Mouse (Mus musculus) adrenal gland, postnatal 14 days (tissue): ENCODE measurements at regions not wholly inside any gene's neighbourhood (a gene's known extent, or its start where the extent isn't known, plus 50 kb on each side); places are given as distances from the start of the nearest gene placed in this dataset.
"Not testable (repeated sequence)": the region's sequence is repeated elsewhere in the genome, so short reads cannot be mapped to it uniquely, and the experiment has no call there.

Experiments
- DNase-seq: peaks from one replicate; pipeline ENCODE4 v3.0.0; 2021; ENCODE audit warnings: mixed read lengths

GRCm38 (mm10) chr8:31518903-31519302 lies 1909.6 kb upstream of the 5930422O12Rik start:
- DNase-seq = no peak

GRCm38 (mm10) chr8:31520991-31521448 lies 1907.5 kb upstream of the 5930422O12Rik start:
- DNase-seq = no peak

DNA sequence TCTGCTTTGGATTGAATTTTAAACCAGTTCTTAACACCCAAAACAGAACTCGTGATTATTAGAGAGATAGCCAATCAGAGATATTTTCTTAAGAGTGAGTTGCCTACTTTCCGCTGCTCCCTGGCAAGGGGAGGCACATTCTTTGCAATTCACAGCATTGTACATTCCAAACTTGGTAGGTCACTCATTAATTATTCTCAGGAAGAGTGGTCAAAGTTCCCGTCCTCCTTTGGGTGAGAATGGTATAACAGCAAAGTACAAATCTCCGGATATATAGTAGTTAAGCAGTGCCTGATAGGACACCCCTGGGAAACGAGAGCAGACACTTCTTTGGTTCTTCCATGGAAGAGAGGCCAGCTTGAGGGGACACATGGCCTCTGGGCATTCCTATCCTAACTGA lies 1903.4 kb upstream of the 5930422O12Rik start:
- no peak for DNase-seq

- no peak for DNase-seq
These were observed 1889.3 kb upstream of the 5930422O12Rik start for GRCm38 (mm10) chr8:31539251-31539650.

DNA sequence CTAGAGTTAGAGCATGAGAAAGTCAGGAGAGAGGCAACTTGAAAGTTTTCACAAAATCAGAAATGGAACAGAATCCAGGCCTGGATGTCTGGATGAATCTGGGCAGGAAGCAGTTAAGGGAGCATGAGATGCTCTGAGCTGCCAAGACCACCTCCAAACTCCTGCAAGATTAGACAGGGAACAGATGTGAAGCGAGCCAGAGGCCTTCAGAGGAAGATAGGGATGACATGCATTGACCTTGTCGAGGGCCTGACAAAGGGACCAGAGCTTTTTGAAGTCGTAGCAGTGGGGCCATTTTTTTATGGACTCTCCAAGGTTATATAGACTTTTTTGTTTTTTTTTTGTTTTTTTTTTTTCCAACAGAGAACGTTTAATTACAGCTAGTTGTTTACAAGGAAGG lies 1886.9 kb upstream of the 5930422O12Rik start:
- DNase-seq = peak; percentile 51

DNA sequence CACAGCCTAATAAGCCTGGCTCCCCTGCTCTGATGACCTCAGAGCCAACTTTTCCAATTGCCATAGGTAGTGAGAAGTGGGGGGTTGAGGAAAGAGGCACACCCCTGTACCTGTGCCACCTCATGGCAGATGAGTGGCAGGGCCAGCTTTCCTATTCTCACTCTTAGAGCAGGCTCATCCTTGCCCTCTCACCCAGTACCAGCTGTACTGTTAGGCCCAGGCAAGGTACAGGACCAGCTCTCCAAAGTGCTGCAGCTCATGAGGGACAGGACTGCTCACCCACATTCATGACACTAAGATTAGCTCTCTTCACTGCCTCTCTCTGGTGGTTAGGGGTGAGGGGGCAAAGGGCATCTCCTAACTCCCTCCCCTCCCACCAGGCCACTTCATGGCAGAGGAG lies 1854.4 kb upstream of the 5930422O12Rik start:
- no peak for DNase-seq

- no peak for DNase-seq
These were observed 1852.4 kb upstream of the 5930422O12Rik start for GRCm38 (mm10) chr8:31576129-31576528.

GRCm38 (mm10) chr8:31584661-31585060 lies 1843.8 kb upstream of the 5930422O12Rik start:
- no peak for DNase-seq

GRCm38 (mm10) chr8:31599536-31599935 lies 1829.0 kb upstream of the 5930422O12Rik start:
- DNase-seq = peak; percentile 25

DNA sequence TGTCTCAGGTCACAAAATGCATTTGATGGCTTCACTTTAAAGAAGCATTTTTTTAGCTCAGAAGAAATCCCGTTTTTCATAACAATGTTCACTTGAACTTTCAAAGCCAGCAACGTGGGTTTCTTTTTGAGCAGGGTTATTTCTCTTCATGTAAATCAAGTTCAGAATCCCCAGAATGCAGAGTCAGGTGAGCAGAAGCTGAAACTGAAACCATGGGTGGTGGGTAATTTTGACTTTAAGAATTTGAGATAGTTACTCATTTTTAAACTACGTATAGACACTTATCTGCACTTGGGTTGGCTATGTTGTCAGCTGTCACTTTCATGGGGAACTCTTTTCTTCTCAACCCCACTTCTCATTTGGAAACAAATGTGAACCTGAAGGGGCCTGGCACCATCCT lies 1827.5 kb upstream of the 5930422O12Rik start:
- DNase-seq = no peak

DNA sequence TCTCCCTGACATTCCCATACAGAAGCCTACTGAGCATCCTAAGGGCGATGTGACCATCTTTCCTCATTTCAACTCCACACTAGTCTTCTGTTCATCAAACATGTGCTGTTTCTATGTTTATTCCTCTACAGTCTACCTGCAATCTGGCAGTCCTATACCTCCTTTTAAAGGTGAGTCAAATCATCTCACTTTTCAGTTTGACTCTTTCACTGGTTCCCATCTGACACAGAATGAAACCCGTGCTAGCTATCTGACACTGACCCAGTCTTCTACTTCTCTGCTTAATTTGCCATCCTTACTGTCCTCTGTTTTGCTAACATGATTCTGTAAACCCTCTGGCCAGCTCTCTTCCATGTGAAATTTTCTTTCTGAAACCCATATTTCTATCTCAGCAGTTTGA lies 1812.0 kb upstream of the 5930422O12Rik start:
- no peak for DNase-seq

DNA sequence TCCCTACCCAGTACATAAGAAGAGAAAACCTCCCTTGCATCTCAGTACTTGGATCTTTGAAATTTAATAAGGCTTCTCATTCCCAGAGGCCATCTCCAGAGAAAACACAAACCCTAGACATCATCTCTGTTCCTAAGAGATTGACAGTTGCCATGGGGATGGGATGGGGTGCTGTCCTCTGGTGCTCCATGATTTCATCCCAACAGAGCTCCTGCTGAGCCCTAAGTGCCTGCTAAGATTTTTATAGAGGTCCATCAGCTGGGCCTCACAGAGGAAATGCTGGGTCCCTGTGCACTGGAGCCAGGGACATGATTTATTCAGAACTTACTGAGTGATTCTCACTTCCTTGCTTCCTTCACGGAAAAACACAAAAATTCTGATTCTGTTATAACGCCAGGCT lies 1800.8 kb upstream of the 5930422O12Rik start:
- no peak for DNase-seq

DNA sequence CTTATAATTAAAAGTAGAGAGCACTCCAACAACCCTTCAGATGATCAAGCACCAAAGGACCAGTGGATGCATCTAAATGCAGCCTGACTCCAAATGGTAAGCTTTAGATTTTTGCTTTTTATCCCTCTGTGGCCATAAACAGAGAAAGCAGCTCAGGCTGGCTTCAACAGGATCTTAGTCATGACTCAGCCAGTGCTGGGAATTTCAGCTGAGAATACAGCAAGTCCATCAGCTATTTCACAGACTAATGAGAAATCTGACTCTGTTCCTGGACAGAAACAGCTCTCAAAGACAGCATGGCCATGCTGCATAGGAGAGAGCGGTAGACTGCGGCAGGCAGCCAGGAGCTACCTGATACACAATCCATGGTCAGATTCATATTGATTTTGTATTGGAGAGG lies 1800.4 kb upstream of the 5930422O12Rik start:
- DNase-seq = no peak

- no peak for DNase-seq
These were observed 1790.1 kb upstream of the 5930422O12Rik start for GRCm38 (mm10) chr8:31638417-31638816.

- DNase-seq = no peak
These were observed 1764.8 kb upstream of the 5930422O12Rik start for GRCm38 (mm10) chr8:31663717-31664116.

DNA sequence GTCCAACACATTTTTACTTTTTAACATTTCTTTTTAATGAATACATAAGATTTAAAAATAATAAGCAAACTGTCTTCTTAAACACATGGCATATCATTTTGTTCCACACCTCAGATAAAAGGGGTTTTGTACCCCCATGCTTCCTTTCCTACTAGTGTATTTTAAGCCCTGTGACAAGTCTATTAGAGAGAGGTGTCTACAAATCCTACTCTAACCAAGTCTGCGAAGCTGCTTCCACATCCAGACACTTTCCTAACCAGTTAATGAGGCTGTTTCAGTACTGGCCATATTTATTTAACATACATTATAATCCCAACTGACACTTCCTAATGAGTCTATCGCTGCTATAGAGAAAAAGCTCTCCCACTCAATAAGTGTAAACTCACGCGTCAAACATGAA lies 1763.0 kb upstream of the 5930422O12Rik start:
- DNase-seq = no peak

DNA sequence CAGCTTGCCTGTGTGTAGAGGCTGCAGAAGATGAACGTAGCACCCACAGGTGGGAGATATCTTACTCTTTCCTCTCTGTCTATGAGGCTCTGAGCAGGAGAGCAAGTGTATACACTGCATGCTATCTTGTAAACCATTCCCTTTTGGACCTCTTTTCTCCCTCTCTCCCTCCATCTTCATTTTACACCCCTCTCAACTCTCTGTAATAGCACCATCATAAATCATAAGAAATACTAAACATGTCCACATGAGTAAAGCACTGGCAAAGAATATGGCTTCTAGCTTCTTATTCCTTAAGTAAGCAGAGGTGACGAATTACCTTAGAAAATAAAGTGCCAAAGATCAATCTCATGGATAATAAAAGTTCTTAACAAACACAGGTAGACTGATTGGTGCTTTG lies 1724.3 kb upstream of the 5930422O12Rik start:
- no peak for DNase-seq

DNA sequence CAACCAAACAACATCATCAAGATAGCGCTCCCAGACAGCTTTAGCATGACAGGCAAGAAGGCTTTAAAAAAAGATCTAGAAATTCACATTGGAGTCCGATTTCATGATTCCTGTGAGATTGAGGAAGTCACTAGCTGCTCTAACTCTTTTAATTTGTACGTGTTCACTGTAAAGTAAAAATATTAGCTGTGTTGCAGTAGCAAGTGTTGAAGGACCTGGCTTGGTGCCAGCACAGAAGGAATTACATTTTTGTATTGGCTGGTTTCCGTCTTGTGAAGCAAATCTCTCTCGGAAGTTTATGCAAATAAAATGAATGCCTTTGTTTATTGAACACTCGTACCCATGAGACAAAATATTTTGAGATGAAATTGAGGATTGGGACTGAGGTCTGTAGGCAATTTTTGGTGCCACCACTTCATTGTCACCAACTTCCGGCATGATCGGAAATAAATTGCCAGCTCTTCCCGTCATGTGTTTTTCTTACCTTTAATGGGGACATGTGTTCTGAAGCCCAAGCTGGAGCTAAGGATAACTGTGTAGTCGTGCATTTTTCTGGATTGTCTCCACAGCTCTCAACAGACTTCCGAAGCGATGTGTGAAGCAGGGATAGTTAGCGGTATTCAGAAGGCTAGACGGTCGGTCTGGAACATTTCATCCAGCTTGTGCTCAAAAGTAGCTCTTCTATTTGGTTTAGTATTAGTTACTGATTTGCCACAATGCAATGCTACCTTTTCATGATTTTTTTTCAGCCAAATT lies 1715.0 kb upstream of the 5930422O12Rik start:
- no peak for DNase-seq

- no peak for DNase-seq
These were observed 1714.4 kb upstream of the 5930422O12Rik start for GRCm38 (mm10) chr8:31714077-31714458.

DNA sequence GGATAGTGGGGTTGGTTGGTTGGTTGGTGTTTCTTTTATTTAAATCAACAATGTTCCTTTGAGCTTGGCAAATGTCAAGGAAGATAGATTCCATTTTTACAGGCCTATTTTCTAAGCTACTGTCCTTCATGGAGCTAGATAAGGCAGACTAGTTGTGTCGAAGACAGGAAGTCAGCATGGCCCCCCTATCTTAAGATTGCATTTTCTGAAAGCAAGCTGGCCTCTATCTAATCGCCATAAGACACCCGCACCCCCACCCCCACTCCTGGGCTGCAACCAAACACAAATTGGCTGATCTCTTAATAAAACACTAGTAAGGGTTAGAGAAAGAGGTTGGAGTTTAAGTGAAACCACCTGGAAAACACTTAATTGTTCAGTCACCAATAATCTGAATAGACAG lies 1708.5 kb upstream of the 5930422O12Rik start:
- no peak for DNase-seq

- peak; percentile 27 for DNase-seq
These were observed 1707.9 kb upstream of the 5930422O12Rik start for GRCm38 (mm10) chr8:31720585-31720984.

DNA sequence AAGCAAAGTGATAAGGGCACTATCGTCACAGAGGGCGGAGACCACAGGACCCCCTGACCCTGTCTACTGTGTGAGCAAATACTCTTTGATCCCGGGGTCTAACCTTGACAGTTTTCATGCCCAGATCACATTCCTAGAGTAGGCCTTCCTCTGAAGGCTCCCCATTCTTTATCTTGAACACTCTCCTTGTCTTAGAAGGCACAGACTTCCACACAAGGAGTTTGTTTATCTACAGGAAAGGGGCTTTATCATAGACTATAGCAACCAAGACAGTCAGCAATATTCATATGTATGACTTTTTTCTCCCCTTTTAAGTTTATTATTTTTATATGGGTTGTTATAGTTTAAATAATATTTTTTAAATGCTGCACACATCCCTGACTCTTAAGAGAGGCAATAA lies 1703.1 kb upstream of the 5930422O12Rik start:
- DNase-seq = no peak

DNA sequence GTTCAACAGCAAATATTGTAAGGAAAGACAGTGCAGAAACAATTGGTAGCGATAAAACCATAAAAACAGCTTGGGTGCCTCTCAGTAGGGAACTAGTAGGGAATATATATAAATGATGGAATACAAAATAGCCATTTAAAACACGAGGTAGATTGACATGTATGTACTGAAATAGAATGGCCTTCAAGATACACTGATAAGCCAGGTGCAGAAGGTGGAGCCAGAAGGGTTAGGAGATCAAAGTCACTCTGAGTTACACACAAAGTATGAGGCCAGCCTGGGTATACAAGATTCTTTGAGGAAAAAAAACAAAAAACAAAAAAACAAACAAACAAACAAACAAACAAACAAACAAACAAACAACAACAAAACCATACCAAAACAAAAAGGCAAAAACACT lies 1692.9 kb upstream of the 5930422O12Rik start:
- DNase-seq = no peak

GRCm38 (mm10) chr8:31737314-31737713 lies 1691.2 kb upstream of the 5930422O12Rik start:
- DNase-seq = not testable (repeated sequence)

GRCm38 (mm10) chr8:31746855-31747254 lies 1681.7 kb upstream of the 5930422O12Rik start:
- no peak for DNase-seq
